Mouse (Mus musculus) embryonic facial prominence, embryonic 15.5 days (tissue): Measurements from ENCODE around the gene Pnp2. TPM values are rescaled to one million over a fixed set of nuclear protein-coding genes. Genes with fewer than 3 reads are reported as not detected.
"Not testable (repeated sequence)": the region's sequence is repeated elsewhere in the genome, so short reads cannot be mapped to it uniquely, and the experiment has no call there.

Source experiments
- ATAC-seq: fragments of 200-750 bp; cut with Nextera tagmentation; 2 replicates; pipeline ENCODE4 v1.8.0; 2017; ENCODE audit warnings: low read depth, moderate TSS enrichment; ENCODE audit not compliant: insufficient number of reproducible peaks, low FRiP score, low TSS enrichment
- H3K27ac ChIP-seq: fragments of 300-500 bp; sonication (generic); replicated peaks from 2 replicates; pipeline ENCODE4 v1.5.1; 2015; ENCODE audit warnings: mild to moderate bottlenecking, inconsistent platforms
- H3K27me3 ChIP-seq: fragments of 300-500 bp; sonication (generic); 2 replicates; pipeline ENCODE4 v1.6.1; 2015; ENCODE audit warnings: inconsistent platforms
- H3K36me3 ChIP-seq: fragments of 300-500 bp; sonication (generic); 2 replicates; pipeline ENCODE4 v1.6.1; 2015; ENCODE audit warnings: mild to moderate bottlenecking, inconsistent platforms
- H3K4me1 ChIP-seq: fragments of 300-500 bp; sonication (generic); 2 replicates; pipeline ENCODE4 v1.6.1; 2015; ENCODE audit warnings: inconsistent platforms
- H3K4me2 ChIP-seq: fragments of 300-500 bp; sonication (generic); replicated peaks from 2 replicates; pipeline ENCODE4 v1.6.1; 2015; ENCODE audit warnings: mild to moderate bottlenecking, inconsistent platforms
- H3K4me3 ChIP-seq: fragments of 300-500 bp; sonication (generic); replicated peaks from 2 replicates; pipeline ENCODE4 v1.5.1; 2015; ENCODE audit warnings: mild to moderate bottlenecking, inconsistent platforms
- H3K9ac ChIP-seq: fragments of 300-500 bp; sonication (generic); 2 replicates; pipeline ENCODE4 v1.6.1; 2015; ENCODE audit warnings: inconsistent platforms
- H3K9me3 ChIP-seq: fragments of 300-500 bp; sonication (generic); replicated peaks from 2 replicates; pipeline ENCODE4 v1.6.1; 2016; ENCODE audit warnings: inconsistent platforms
- WGBS: fragments of 180-500 bp; shearing (Covaris S2); methylation state at CpG from one replicate; pipeline ENCODE4 v1.1.7; 2015; 5-methylcytosine and 5-hydroxymethylcytosine counted together
- polyA plus RNA-seq: library from polyadenylated mRNA; unstranded; fragments of >200 nt; fragmentation: Nextera tagmentation; extraction: Ambion mirVana; gene quantifications from 2 replicates; pipeline ENCODE4 v1.2.1, GENCODE M21; 2015

The Pnp2 gene
- polyA plus RNA-seq, 1 experiment from 2014 or later, result 0.85 TPM

DNA sequence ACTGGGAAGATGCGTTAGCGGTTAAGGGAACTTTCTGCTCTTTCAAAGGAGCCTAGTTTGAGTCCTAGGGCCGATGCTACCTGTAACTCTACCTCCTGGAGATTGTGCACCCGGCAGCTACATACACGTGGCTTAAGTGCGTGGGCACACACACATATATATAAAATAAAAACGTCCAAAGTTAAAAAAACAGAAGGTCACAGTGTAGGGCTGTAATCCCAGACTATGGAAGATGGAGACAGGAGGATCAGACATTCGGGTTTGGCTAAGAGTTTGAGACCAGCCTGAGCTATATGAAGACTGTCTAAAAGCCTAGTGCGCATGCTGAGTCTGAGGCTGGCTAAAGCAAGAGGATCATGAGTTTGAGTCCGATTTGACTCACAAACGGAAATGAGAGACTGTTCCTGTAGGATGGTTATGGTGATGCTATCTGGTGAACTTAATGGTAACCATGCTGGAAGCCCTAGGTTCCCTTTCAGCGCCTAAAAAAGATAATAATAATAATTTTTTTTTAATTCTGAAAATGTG, 24.2 kb upstream of the Pnp2 start:
- ATAC-seq, result no peak

DNA sequence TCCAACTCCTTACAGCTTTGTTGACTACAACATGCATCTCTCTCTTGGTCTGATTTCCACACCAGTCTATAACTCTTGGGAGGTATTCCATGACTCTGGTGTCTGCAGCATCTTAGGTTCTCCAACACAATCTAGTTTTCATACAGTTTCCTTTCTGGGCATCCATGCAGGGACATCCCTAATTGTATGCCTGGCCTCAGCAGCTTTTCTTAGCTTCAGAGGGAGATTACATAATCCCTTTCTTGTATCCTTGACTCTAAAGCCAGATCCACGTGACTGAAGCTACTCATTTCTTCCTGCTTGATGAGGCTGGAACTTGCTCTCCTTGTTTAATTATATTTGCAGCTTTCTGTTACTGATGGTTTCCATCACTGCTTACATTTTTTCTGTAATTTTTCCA, 19.1 kb upstream of the Pnp2 start:
- Histone ChIP-seq H3K4me1 (peaks cover 4% of the 10 kb centered on the region), H3K4me3 (no peak overlapping the region), H3K27ac (no peak overlapping the region), H3K9me3 (no peaks in the 10 kb centered on the region), H3K9ac (no peak overlapping the region), H3K4me2 (no peak overlapping the region), H3K27me3 (no peaks in the 10 kb centered on the region), H3K36me3 (no peaks in the 10 kb centered on the region)
- WGBS, result 57% methylated on average over 1 of the region's 1 CpGs
- ATAC-seq, result no peak

More for the DNA sequence above, 24.2 kb upstream of the Pnp2 start:
- peak overlapping the region; percentile 48 for H3K9ac ChIP-seq
- no peaks in the 10 kb centered on the region for H3K27me3 ChIP-seq
- WGBS, result 8% methylated on average over 12 of the region's 12 CpGs
- H3K27ac ChIP-seq, result peak overlapping the region; percentile 94
- peaks cover 28% of the 10 kb centered on the region for H3K36me3 ChIP-seq
- H3K9me3 ChIP-seq, result no peaks in the 10 kb centered on the region
- peak overlapping the region; percentile 87 for H3K4me3 ChIP-seq
- peak overlapping the region; percentile 80 for H3K4me2 ChIP-seq
- H3K4me1 ChIP-seq, result peaks cover 20% of the 10 kb centered on the region

GRCm38 (mm10) chr14:50938119-50938908, 17.5 kb upstream of the Pnp2 start:
- WGBS, result 87% methylated on average over 3 of the region's 3 CpGs
- H3K9me3 ChIP-seq, result no peaks in the 10 kb centered on the region
- no peak overlapping the region for H3K27ac ChIP-seq
- no peak for ATAC-seq
- H3K4me1 ChIP-seq, result no peaks in the 10 kb centered on the region
- H3K9ac ChIP-seq, result no peak overlapping the region
- H3K27me3 ChIP-seq, result no peaks in the 10 kb centered on the region
- no peak overlapping the region for H3K4me2 ChIP-seq
- no peaks in the 10 kb centered on the region for H3K36me3 ChIP-seq
- no peak overlapping the region for H3K4me3 ChIP-seq

DNA sequence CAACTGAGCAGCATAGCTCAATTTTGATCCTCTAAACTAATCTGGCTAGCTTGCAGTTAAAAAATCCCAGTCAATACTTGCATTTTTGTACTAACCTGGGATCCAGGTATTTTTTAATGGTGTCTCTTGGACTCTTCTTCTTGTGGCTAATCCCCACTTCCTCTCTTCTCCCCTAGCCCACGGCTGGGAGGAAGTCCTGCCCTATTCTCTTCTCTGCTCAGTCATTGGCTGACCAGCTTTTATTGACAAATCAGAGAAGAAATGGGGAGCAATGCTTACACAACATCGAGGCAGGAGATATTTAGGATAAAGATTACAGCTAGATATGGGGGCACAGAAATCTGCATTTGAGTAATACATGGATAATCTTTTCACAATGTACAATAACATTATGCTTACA, 16.9 kb upstream of the Pnp2 start:
- 35% methylated on average over 2 of the region's 2 CpGs for WGBS
- Histone ChIP-seq H3K4me2 (no peak overlapping the region), H3K27me3 (no peaks in the 10 kb centered on the region), H3K9ac (no peak overlapping the region), H3K4me1 (no peaks in the 10 kb centered on the region), H3K4me3 (no peak overlapping the region), H3K9me3 (no peaks in the 10 kb centered on the region), H3K27ac (no peak overlapping the region), H3K36me3 (no peaks in the 10 kb centered on the region)
- no peak for ATAC-seq

DNA sequence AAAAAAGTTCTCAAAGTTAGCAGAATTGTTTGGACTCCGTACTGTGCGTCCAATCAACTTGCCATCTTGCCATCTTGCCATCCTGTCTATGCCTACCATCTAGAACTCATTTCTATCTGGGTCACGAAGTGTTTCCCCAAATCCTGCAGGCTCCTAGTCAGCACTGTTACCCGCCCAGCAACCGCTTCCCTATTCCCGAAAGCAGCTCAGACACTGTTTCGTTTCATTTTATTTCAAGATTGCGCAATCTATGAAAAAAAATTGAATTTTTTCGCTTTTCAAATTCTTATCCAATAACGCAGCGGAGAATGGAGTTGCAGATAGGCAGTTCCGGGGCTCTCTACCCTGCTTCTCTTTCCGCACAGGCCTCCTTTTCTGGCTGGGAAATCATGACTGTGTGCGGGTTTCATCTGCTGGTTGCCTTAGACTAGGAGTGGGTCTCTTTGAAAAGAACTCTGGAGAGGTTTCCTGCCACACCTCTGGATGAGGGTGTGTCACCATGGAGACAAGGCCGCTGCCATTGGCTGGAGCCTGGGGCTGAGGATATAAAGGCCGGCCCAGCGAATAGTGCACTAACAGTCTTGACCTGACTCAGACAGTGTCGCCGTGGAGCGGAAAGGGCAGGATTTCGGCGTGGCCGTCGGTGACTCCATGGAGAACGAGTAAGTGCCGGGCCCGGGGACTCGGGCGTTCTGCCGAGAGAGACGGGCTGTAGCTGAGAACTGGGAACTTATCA, 11.7 kb upstream of the Pnp2 start, which contains the start of gene Gm49342:
TSS of gene Gm49342 (plus strand) at position 586 of the 736 bp plus-strand sequence.
- H3K36me3 ChIP-seq, result no peaks in the 10 kb centered on the region
- peak within 1 kb of the TSS; percentile 60 for H3K4me2 ChIP-seq
- 14% methylated on average over 31 of the region's 31 CpGs for whole genome bisulfite sequencing
- ATAC-seq, result peak; percentile 98
- peaks cover 6% of the 10 kb centered on the region; the same call in 1 of the 2 replicates for H3K4me1 ChIP-seq
- H3K9me3 ChIP-seq, result no peaks in the 10 kb centered on the region
- H3K27me3 ChIP-seq, result no peaks in the 10 kb centered on the region
- peak within 1 kb of the TSS; percentile 90 for H3K27ac ChIP-seq
- peak within 1 kb of the TSS; percentile 55 for H3K4me3 ChIP-seq
- peak within 1 kb of the TSS; percentile 39 for H3K9ac ChIP-seq

- 0% methylated on average over 15 of the region's 15 CpGs for WGBS
- not testable (repeated sequence) for H3K9me3 ChIP-seq, H3K27me3 ChIP-seq, H3K4me1 ChIP-seq, H3K36me3 ChIP-seq
- Histone ChIP-seq H3K9ac (peak overlapping the region; percentile 39), H3K27ac (peak overlapping the region; percentile 90), H3K4me3 (peak overlapping the region; percentile 55), H3K4me2 (peak overlapping the region; percentile 60)
- peak; percentile 92 for ATAC-seq
Measured at GRCm38 (mm10) chr14:50944668-50945033, 11.1 kb upstream of the Pnp2 start.

DNA sequence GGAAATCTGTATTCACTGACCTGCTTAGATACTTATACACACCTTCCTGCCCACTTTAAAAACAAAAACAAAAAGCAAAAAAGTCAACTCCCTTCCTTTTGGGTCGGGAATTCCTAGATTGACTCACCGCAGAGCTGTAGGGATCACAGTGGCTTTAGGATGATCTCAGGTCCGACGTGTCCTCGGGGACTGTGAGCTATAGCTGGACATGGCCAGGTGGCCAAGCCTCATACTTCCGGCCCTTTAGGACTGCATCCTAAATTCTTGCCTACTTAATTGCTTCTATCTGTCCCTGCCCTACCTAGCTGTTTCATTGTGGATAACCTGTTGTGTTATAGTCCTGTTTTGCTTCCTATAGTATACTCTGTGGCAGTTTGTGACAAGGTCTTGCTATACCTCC, 10.7 kb upstream of the Pnp2 start:
- Histone ChIP-seq H3K27ac (peak overlapping the region; percentile 90), H3K9ac (peak overlapping the region; percentile 15; the same call in 1 of the 2 replicates), H3K4me2 (peak overlapping the region; percentile 60), H3K4me3 (peak overlapping the region; percentile 55)
- H3K9me3 ChIP-seq, H3K4me1 ChIP-seq, H3K27me3 ChIP-seq, H3K36me3 ChIP-seq, ATAC-seq: not testable (repeated sequence)
- 6% methylated on average over 6 of the region's 6 CpGs for WGBS

GRCm38 (mm10) chr14:50945526-50945925, 10.3 kb upstream of the Pnp2 start:
- H3K9me3 ChIP-seq, H3K9ac ChIP-seq, H3K27me3 ChIP-seq, H3K36me3 ChIP-seq, H3K4me1 ChIP-seq, ATAC-seq, H3K27ac ChIP-seq: not testable (repeated sequence)
- Histone ChIP-seq H3K4me3 (peak overlapping the region; percentile 55), H3K4me2 (peak overlapping the region; percentile 60)
- WGBS, result 18% methylated on average over 3 of the region's 3 CpGs

GRCm38 (mm10) chr14:50955487-50955886, 305 bp upstream of the Pnp2 start:
- Histone ChIP-seq H3K9ac (no peak overlapping the region), H3K36me3 (peaks cover 8% of the 10 kb centered on the region), H3K27ac (no peak overlapping the region), H3K4me3 (no peak overlapping the region), H3K27me3 (no peaks in the 10 kb centered on the region), H3K9me3 (no peaks in the 10 kb centered on the region), H3K4me2 (no peak overlapping the region), H3K4me1 (no peaks in the 10 kb centered on the region)
- WGBS, result 82% methylated on average over 10 of the region's 10 CpGs
- ATAC-seq, result no peak

- H3K27ac ChIP-seq, H3K4me1 ChIP-seq, ATAC-seq, H3K4me2 ChIP-seq, H3K36me3 ChIP-seq, H3K9me3 ChIP-seq, H3K9ac ChIP-seq, H3K4me3 ChIP-seq, H3K27me3 ChIP-seq: not testable (repeated sequence)
- WGBS, result 75% methylated on average over 6 of the region's 6 CpGs
Measured at GRCm38 (mm10) chr14:50956724-50957123, 932 bp downstream of the Pnp2 start.

GRCm38 (mm10) chr14:50957146-50957545, 1.4 kb downstream of the Pnp2 start:
- ATAC-seq, H3K4me3 ChIP-seq, H3K9me3 ChIP-seq, H3K27me3 ChIP-seq, H3K36me3 ChIP-seq, H3K27ac ChIP-seq, H3K9ac ChIP-seq, H3K4me2 ChIP-seq, H3K4me1 ChIP-seq: not testable (repeated sequence)
- WGBS, result 58% methylated on average over 3 of the region's 3 CpGs
